Mouse (Mus musculus): ENCODE measurements around the gene Shbg. TPM values are rescaled to one million over a fixed set of nuclear protein-coding genes. Genes with fewer than 3 reads are reported as not detected.

The Shbg gene
- polyA plus RNA-seq, 1 experiment, result not detected

DNA sequence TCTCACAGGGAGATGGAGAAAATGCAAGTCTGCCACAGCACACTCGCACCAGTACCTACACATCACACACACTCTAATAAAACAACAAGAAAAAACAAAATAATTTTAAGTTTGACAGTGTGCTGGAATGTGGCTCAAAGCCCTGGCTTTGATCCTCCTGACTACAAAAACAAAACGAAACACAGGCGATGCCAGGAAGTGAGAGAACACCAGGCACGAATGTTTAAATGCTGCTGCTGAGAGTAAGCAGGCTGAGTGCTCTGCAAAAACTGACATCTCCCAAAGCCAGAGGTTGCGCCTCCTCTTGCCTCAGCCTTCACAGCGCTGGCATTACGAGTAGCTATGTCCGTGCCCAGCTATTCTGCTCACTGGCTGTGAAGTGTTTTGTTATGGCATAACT is 52.6 kb downstream of the Shbg start:
- no peak for DNase-seq (ENCODE audit: low spot score)

Other genes with a start within 250 kb of the Shbg start
- gene Chd3, start 248.5 kb downstream of the Shbg start, polyA plus RNA-seq (2012; rRNA removed), result 85.5 and 132 TPM in 2 replicates
- 143 and 188 TPM in 2 replicates for gene Naa38, start 222.4 kb downstream of the Shbg start, polyA plus RNA-seq (2012; rRNA removed)
- gene Cyb5d1, start 222.3 kb downstream of the Shbg start, polyA plus RNA-seq (2012; rRNA removed), result 43.0 and 48.0 TPM in 2 replicates
- 11.5 and 11.6 TPM in 2 replicates for gene Tmem88, start 219.7 kb downstream of the Shbg start, polyA plus RNA-seq (2012; rRNA removed)
- gene Kdm6b, start 204.2 kb downstream of the Shbg start, polyA plus RNA-seq (2012; rRNA removed), result 3.3 and 10.7 TPM in 2 replicates
- 0.19 and 0.22 TPM in 2 replicates for gene Dnah2, start 68.8 kb downstream of the Shbg start, polyA plus RNA-seq (2012; rRNA removed)
- 0.99 and 1.1 TPM in 2 replicates for gene Efnb3, start 57.7 kb downstream of the Shbg start, polyA plus RNA-seq (2012; rRNA removed)
- gene Wrap53, start 37.6 kb downstream of the Shbg start, polyA plus RNA-seq (2012; rRNA removed), result 7.2 and 7.3 TPM in 2 replicates
- 77.8 and 85.8 TPM in 2 replicates for gene Trp53, start 37.5 kb downstream of the Shbg start, polyA plus RNA-seq (2012; rRNA removed)
- 23.5 and 46.2 TPM in 2 replicates for gene Atp1b2, start 12.0 kb downstream of the Shbg start, polyA plus RNA-seq (2012; rRNA removed)
- gene Sat2, start 4.1 kb upstream of the Shbg start, polyA plus RNA-seq (2012; rRNA removed), result 18.4 and 19.5 TPM in 2 replicates
- 74.8 and 85.8 TPM in 2 replicates for gene Fxr2, start 15.1 kb upstream of the Shbg start, polyA plus RNA-seq (2012; rRNA removed)
- 33.7 and 43.5 TPM in 2 replicates for gene Sox15, start 37.4 kb upstream of the Shbg start, polyA plus RNA-seq (2012; rRNA removed)
- 62.0 and 86.7 TPM in 2 replicates for gene Mpdu1, start 44.7 kb upstream of the Shbg start, polyA plus RNA-seq (2012; rRNA removed)
- gene Cd68, start 48.2 kb upstream of the Shbg start, polyA plus RNA-seq (2012; rRNA removed), result 20.5 and 24.9 TPM in 2 replicates
- 461 and 554 TPM in 2 replicates for gene Eif4a1, start 54.5 kb upstream of the Shbg start, polyA plus RNA-seq (2012; rRNA removed)
- gene Senp3, start 64.2 kb upstream of the Shbg start, polyA plus RNA-seq (2012; rRNA removed), result 83.4 and 108 TPM in 2 replicates
- gene Tnfsf13, start 67.9 kb upstream of the Shbg start, polyA plus RNA-seq (2012; rRNA removed), result 5.1 and 6.8 TPM in 2 replicates
- 85.4 and 87.0 TPM in 2 replicates for gene Tnfsf12, start 77.9 kb upstream of the Shbg start, polyA plus RNA-seq (2012; rRNA removed)
- 10.0 and 10.3 TPM in 2 replicates for gene Tnfsfm13, start 78.2 kb upstream of the Shbg start, polyA plus RNA-seq (2012; rRNA removed)
- 9.4 and 24.4 TPM in 2 replicates for gene Polr2a, start 140.7 kb upstream of the Shbg start, polyA plus RNA-seq (2012; rRNA removed)
- gene Slc35g3, start 144.1 kb upstream of the Shbg start, polyA plus RNA-seq (2012; rRNA removed), result 0.07 TPM in 1 of 2 replicates, not detected in the other
- 35.6 and 46.1 TPM in 2 replicates for gene Zbtb4, start 148.0 kb upstream of the Shbg start, polyA plus RNA-seq (2012; rRNA removed)
- 15.6 and 25.0 TPM in 2 replicates for gene Chrnb1, start 178.0 kb upstream of the Shbg start, polyA plus RNA-seq (2012; rRNA removed)
- 6.3 and 7.2 TPM in 2 replicates for gene Fgf11, start 184.0 kb upstream of the Shbg start, polyA plus RNA-seq (2012; rRNA removed)
- gene Tmem102, start 187.7 kb upstream of the Shbg start, polyA plus RNA-seq (2012; rRNA removed), result 11.5 and 13.2 TPM in 2 replicates
- gene Gm39566, start 197.4 kb upstream of the Shbg start, polyA plus RNA-seq (2012; rRNA removed), result not detected in 2 replicates
- gene Spem2, start 200.6 kb upstream of the Shbg start, polyA plus RNA-seq (2012; rRNA removed), result not detected in 2 replicates
- gene Spem1, start 204.3 kb upstream of the Shbg start, polyA plus RNA-seq (2012; rRNA removed), result 0.55 and 0.71 TPM in 2 replicates
- gene Nlgn2, start 219.9 kb upstream of the Shbg start, polyA plus RNA-seq (2012; rRNA removed), result 18.3 and 27.7 TPM in 2 replicates
- gene Tmem256, start 220.6 kb upstream of the Shbg start, polyA plus RNA-seq (2012; rRNA removed), result 202 and 261 TPM in 2 replicates
- 104 and 110 TPM in 2 replicates for gene Plscr3, start 228.5 kb upstream of the Shbg start, polyA plus RNA-seq (2012; rRNA removed)
- gene Tnk1, start 240.8 kb upstream of the Shbg start, polyA plus RNA-seq (2012; rRNA removed), result 15.2 and 15.4 TPM in 2 replicates

All from urinary bladder, adult 2 months (tissue).